13 mouse cellular contexts compared by ENCODE assay signal in the genomic region with DNA sequence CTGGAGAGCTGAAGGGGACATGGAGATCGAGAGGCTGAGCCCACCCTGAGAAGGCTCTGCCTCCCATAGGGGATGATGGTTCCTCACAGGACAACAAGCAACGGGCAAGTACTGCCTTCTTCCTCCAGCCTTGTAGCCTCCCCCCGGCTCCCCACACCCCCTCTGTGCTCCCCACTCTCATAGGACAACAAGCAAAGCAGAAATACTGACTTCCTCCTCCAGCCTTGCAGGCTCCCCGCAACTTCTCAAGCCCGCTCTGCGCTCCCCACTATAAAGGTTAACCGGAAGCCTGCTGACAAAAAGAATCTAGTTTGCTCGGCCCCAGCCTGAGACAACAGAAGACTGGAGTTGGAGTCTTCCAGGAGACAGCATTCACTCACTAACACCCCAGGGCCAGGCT.
DNase-seq lines count a peak whose midpoint lies in the region; ATAC-seq and TF ChIP-seq lines count a peak whose summit lies in the region.
"Had no signal": no experiment of that assay in that cellular context is flagged by ENCODE, and none has a peak within 500 bp of the region (broad histone marks: within the 10 kb centered on the region; RNA-seq: fewer than 3 reads in every experiment).

No protein-coding gene starts in this region.

- TF ChIP-seq POLR2A in MEL (IDR thresholded peaks at IDR 0.05; ENCODE audit: control insufficient read depth in 1 of 2, insufficient read depth in 1 of 2, low read depth in 1 of 2, low read length in 2 of 2, poor library complexity in 1 of 2) = no peak
- 0 out of 2 replicates have a peak, but pooled peaks have one; percentile 20 for TF ChIP-seq POLR2A in thymus, adult 2 months (IDR thresholded peaks at IDR 0.05; ENCODE audit: control insufficient read depth, extremely low read depth, insufficient read depth, low read length, poor library complexity)

- H3K27ac ChIP-seq in liver, embryonic 11.5 days (ENCODE audit: low read depth, low read length) = no peak overlapping the region
- peak overlapping the region; percentile 15; the same call in 1 of the 2 replicates for H3K27ac ChIP-seq in MEL (ENCODE audit: control insufficient read depth, low read depth, low read length)
- peak overlapping the region; percentile 55 for H3K27ac ChIP-seq in liver, embryonic 15.5 days (replicated peaks)
- H3K27ac ChIP-seq in thymus, adult 2 months (ENCODE audit: control insufficient read depth, insufficient read depth, low read length) = peak overlapping the region; percentile 97
- H3K27ac ChIP-seq in forebrain, embryonic 11.5 days (ENCODE audit: low read depth, low read length) = no peak overlapping the region
- H3K27ac ChIP-seq: hindbrain, embryonic 13.5 days had no signal

- TF ChIP-seq CTCF in MEL (IDR thresholded peaks at IDR 0.05 in 2 of 3, conservative IDR thresholded peaks at IDR 0.05 in 1 of 3; ENCODE audit: control insufficient read depth in 1 of 3, insufficient read depth in 1 of 3, low read depth in 2 of 3, low read length in 3 of 3, poor library complexity in 1 of 3, severe bottlenecking in 1 of 3) = no peak
- no peak for TF ChIP-seq CTCF in thymus, adult 2 months (IDR thresholded peaks at IDR 0.05; ENCODE audit: borderline replicate concordance, control insufficient read depth, extremely low read depth, insufficient read depth, low read length, poor library complexity)

- no peak overlapping the region for H3K9ac ChIP-seq in liver, embryonic 11.5 days (ENCODE audit: low read depth, low read length)
- H3K9ac ChIP-seq in MEL (ENCODE audit: control insufficient read depth, low read depth, low read length, poor library complexity, severe bottlenecking) = peak overlapping the region; percentile 29; the same call in 1 of the 2 replicates
- no peak overlapping the region for H3K9ac ChIP-seq in liver, embryonic 15.5 days
- no peak overlapping the region for H3K9ac ChIP-seq in forebrain, embryonic 11.5 days (ENCODE audit: low read length)
- H3K9ac ChIP-seq: hindbrain, embryonic 13.5 days; lung, embryonic 14.5 days had no signal

- H3K36me3 ChIP-seq in liver, embryonic 11.5 days (ENCODE audit: control insufficient read depth, insufficient read depth, low read length) = no peaks in the 10 kb centered on the region
- H3K36me3 ChIP-seq in MEL (ENCODE audit: control insufficient read depth in 1 of 2, insufficient read depth in 2 of 2, low read length in 2 of 2) = no peaks in the 10 kb centered on the region
- no peaks in the 10 kb centered on the region for H3K36me3 ChIP-seq in liver, embryonic 15.5 days (replicated peaks)
- H3K36me3 ChIP-seq in thymus, adult 2 months (ENCODE audit: control insufficient read depth, insufficient read depth, low read length) = no peaks in the 10 kb centered on the region
- H3K36me3 ChIP-seq in forebrain, embryonic 11.5 days (ENCODE audit: control insufficient read depth, insufficient read depth, low read length) = no peaks in the 10 kb centered on the region
- H3K36me3 ChIP-seq: hindbrain, embryonic 13.5 days had no signal

- no peaks in the 10 kb centered on the region for H3K9me3 ChIP-seq in liver, embryonic 11.5 days (ENCODE audit: control insufficient read depth, low read length)
- H3K9me3 ChIP-seq in MEL (replicated peaks; ENCODE audit: insufficient read depth, low read length) = no peaks in the 10 kb centered on the region
- H3K9me3 ChIP-seq in liver, embryonic 15.5 days (replicated peaks) = no peaks in the 10 kb centered on the region
- H3K9me3 ChIP-seq in forebrain, embryonic 11.5 days (ENCODE audit: control insufficient read depth, low read length) = no peaks in the 10 kb centered on the region
- H3K9me3 ChIP-seq: hindbrain, embryonic 13.5 days had no signal

- H3K79me2 ChIP-seq in MEL (ENCODE audit: control insufficient read depth, insufficient read depth, low read length, poor library complexity) = no peaks in the 10 kb centered on the region

- no peak for TF ChIP-seq RAD21 in MEL (IDR thresholded peaks at IDR 0.05; ENCODE audit: low read depth, low read length)

- WGBS in liver, embryonic 11.5 days = 56% methylated on average over 8 of the region's 8 CpGs
- 22% methylated on average over 8 of the region's 8 CpGs for WGBS in liver, embryonic 15.5 days (ENCODE audit: insufficient replicate concordance)
- WGBS in thymus, adult 2 months = 4% methylated on average over 8 of the region's 8 CpGs
- WGBS in forebrain, embryonic 11.5 days = 67% methylated on average over 8 of the region's 8 CpGs

- DNase-seq in liver = peak; percentile 33
- DNase-seq in liver, embryonic 11.5 days (ENCODE audit: low spot score) = no peak
- peak; percentile 71 for DNase-seq in MEL (ENCODE audit: low read depth, low spot score)
- peak; percentile 67 for DNase-seq in thymus, adult 2 months
- no peak for DNase-seq in kidney, adult 11 months
- DNase-seq in cerebellum, adult 11 months = no peak
- no peak for DNase-seq in forebrain, embryonic 11.5 days (ENCODE audit: low spot score)
- DNase-seq: embryo, embryonic 11 days; gastrocnemius, postnatal 14 days; kidney, postnatal 25 days; lung, embryonic 14.5 days had no signal

- no peak overlapping the region for H3K4me2 ChIP-seq in liver, embryonic 11.5 days
- peak overlapping the region; percentile 32 for H3K4me2 ChIP-seq in liver, embryonic 15.5 days
- no peak overlapping the region for H3K4me2 ChIP-seq in forebrain, embryonic 11.5 days (ENCODE audit: low read depth, low read length, severe bottlenecking)
- H3K4me2 ChIP-seq: hindbrain, embryonic 13.5 days; lung, embryonic 14.5 days had no signal

- H3K4me3 ChIP-seq in liver, embryonic 11.5 days (ENCODE audit: low read depth, low read length) = no peak overlapping the region
- peak overlapping the region in 1 of 2 experiments; percentile 27; a peak in 2 of 4 replicates for H3K4me3 ChIP-seq in MEL (ENCODE audit: control insufficient read depth in 1 of 2, insufficient read depth in 1 of 2, low read depth in 2 of 2, low read length in 2 of 2)
- no peak overlapping the region for H3K4me3 ChIP-seq in liver, embryonic 15.5 days (replicated peaks)
- H3K4me3 ChIP-seq in thymus, adult 2 months (ENCODE audit: control insufficient read depth, insufficient read depth, low read length) = peak overlapping the region; percentile 12
- H3K4me3 ChIP-seq in forebrain, embryonic 11.5 days (ENCODE audit: low read depth, low read length) = no peak overlapping the region
- H3K4me3 ChIP-seq: hindbrain, embryonic 13.5 days had no signal

- no peaks in the 10 kb centered on the region for H3K4me1 ChIP-seq in liver, embryonic 11.5 days (replicated peaks; ENCODE audit: control insufficient read depth, insufficient read depth, low read length)
- no peaks in the 10 kb centered on the region; a peak in 1 of 4 replicates for H3K4me1 ChIP-seq in MEL (ENCODE audit: control insufficient read depth in 1 of 2, insufficient read depth in 2 of 2, low read length in 2 of 2)
- H3K4me1 ChIP-seq in liver, embryonic 15.5 days (replicated peaks) = 0 out of 2 replicates have a peak, but pooled peaks cover 4% of the 10 kb centered on the region
- peaks cover 42% of the 10 kb centered on the region for H3K4me1 ChIP-seq in thymus, adult 2 months (replicated peaks; ENCODE audit: control insufficient read depth, insufficient read depth, low read length)
- no peaks in the 10 kb centered on the region for H3K4me1 ChIP-seq in forebrain, embryonic 11.5 days (replicated peaks; ENCODE audit: control insufficient read depth, insufficient read depth, low read length)
- H3K4me1 ChIP-seq: hindbrain, embryonic 13.5 days had no signal

- H3K27me3 ChIP-seq in liver, embryonic 11.5 days (replicated peaks; ENCODE audit: control insufficient read depth, insufficient read depth, low read length) = no peaks in the 10 kb centered on the region
- H3K27me3 ChIP-seq in MEL (ENCODE audit: control insufficient read depth in 1 of 2, insufficient read depth in 2 of 2, low read length in 2 of 2) = peaks cover 0 to 2% of the 10 kb centered on the region in 2 experiments; a peak in 2 of 4 replicates
- no peaks in the 10 kb centered on the region for H3K27me3 ChIP-seq in liver, embryonic 15.5 days
- H3K27me3 ChIP-seq in thymus, adult 2 months (ENCODE audit: control insufficient read depth, insufficient read depth, low read length) = no peaks in the 10 kb centered on the region
- no peaks in the 10 kb centered on the region for H3K27me3 ChIP-seq in forebrain, embryonic 11.5 days (ENCODE audit: control insufficient read depth, insufficient read depth, low read length)
- H3K27me3 ChIP-seq: hindbrain, embryonic 13.5 days had no signal

- ATAC-seq in liver, embryonic 11.5 days (replicated peaks; ENCODE audit: low FRiP score) = no peak
- ATAC-seq in liver, embryonic 15.5 days (ENCODE audit: insufficient read depth) = peak; percentile 34
- no peak for ATAC-seq in forebrain, embryonic 11.5 days (replicated peaks; ENCODE audit: low FRiP score)

- TF ChIP-seq EP300 in MEL (IDR thresholded peaks at IDR 0.05; ENCODE audit: low read depth in 1 of 2, low read length in 2 of 2) = no peak

TF ChIP-seq in MEL, 35 proteins besides CTCF, POLR2A, EP300 and RAD21:
- TF ChIP-seq UBTF (IDR thresholded peaks at IDR 0.05; ENCODE audit: borderline replicate concordance, insufficient read depth, low read depth, low read length) = no peak
- no peak for TF ChIP-seq NELFE (IDR thresholded peaks at IDR 0.05; ENCODE audit: low read depth, low read length)
- no peak for TF ChIP-seq RCOR1 (IDR thresholded peaks at IDR 0.05; ENCODE audit: low read depth, low read length)
- TF ChIP-seq NRF1 (IDR thresholded peaks at IDR 0.05; ENCODE audit: insufficient read depth, low read depth, low read length, poor library complexity, severe bottlenecking) = no peak
- no peak for TF ChIP-seq TCF12 (IDR thresholded peaks at IDR 0.05; ENCODE audit: low read depth, low read length)
- TF ChIP-seq MYC (IDR thresholded peaks at IDR 0.05; ENCODE audit: low read depth, low read length) = no peak
- no peak for TF ChIP-seq ETS1 (IDR thresholded peaks at IDR 0.05; ENCODE audit: low read depth, low read length)
- TF ChIP-seq BHLHE40 (IDR thresholded peaks at IDR 0.05; ENCODE audit: borderline replicate concordance, low read depth, low read length) = no peak
- no peak for TF ChIP-seq ZNF384 (IDR thresholded peaks at IDR 0.05; ENCODE audit: low read depth, low read length)
- no peak for TF ChIP-seq USF2 (IDR thresholded peaks at IDR 0.05; ENCODE audit: borderline replicate concordance in 1 of 2, insufficient read depth in 1 of 2, low read depth in 1 of 2, low read length in 2 of 2)
- TF ChIP-seq CHD1 (IDR thresholded peaks at IDR 0.05; ENCODE audit: low read depth, low read length) = no peak
- no peak for TF ChIP-seq HCFC1 (IDR thresholded peaks at IDR 0.05; ENCODE audit: low read depth, low read length)
- TF ChIP-seq ZMIZ1 (IDR thresholded peaks at IDR 0.05; ENCODE audit: low read depth, low read length) = no peak
- no peak for TF ChIP-seq E2F4 (IDR thresholded peaks at IDR 0.05; ENCODE audit: borderline replicate concordance, low read depth, low read length)
- no peak for TF ChIP-seq JUND (IDR thresholded peaks at IDR 0.05; ENCODE audit: low read depth, low read length)
- TF ChIP-seq MEF2A (IDR thresholded peaks at IDR 0.05; ENCODE audit: extremely low read depth, insufficient replicate concordance, low read depth, low read length, poor library complexity, severe bottlenecking) = no peak
- no peak for TF ChIP-seq ZKSCAN1 (IDR thresholded peaks at IDR 0.05; ENCODE audit: low read depth, low read length)

Comparison
In these comparisons a context has a peak if more than half of its experiments do, and no peak if none do; other contexts are left out.
1. DNase-seq: peak in liver (single experiment), MEL (single experiment) and thymus, adult 2 months (single experiment); none in liver, embryonic 11.5 days (single experiment), kidney, adult 11 months (single experiment), cerebellum, adult 11 months (single experiment) and forebrain, embryonic 11.5 days (single experiment).
2. H3K27ac ChIP-seq: peak in MEL (single experiment), liver, embryonic 15.5 days (single experiment) and thymus, adult 2 months (single experiment); none in liver, embryonic 11.5 days (single experiment) and forebrain, embryonic 11.5 days (single experiment).